Mouse (Mus musculus) T-helper 2 cell (primary cell): ENCODE measurements around the gene Pes1.
"Not testable (repeated sequence)": the region's sequence is repeated elsewhere in the genome, so short reads cannot be mapped to it uniquely, and the experiment has no call there.

Source experiments
- in situ Hi-C: fragments of 300-600 bp; cut with MboI, MseI; formaldehyde crosslinking; loops from one replicate; pipeline ENCODE4 v1.15.1; 2025; ENCODE audit warnings: high pct_unique_total_duplicates

Gene Pes1

DNA sequence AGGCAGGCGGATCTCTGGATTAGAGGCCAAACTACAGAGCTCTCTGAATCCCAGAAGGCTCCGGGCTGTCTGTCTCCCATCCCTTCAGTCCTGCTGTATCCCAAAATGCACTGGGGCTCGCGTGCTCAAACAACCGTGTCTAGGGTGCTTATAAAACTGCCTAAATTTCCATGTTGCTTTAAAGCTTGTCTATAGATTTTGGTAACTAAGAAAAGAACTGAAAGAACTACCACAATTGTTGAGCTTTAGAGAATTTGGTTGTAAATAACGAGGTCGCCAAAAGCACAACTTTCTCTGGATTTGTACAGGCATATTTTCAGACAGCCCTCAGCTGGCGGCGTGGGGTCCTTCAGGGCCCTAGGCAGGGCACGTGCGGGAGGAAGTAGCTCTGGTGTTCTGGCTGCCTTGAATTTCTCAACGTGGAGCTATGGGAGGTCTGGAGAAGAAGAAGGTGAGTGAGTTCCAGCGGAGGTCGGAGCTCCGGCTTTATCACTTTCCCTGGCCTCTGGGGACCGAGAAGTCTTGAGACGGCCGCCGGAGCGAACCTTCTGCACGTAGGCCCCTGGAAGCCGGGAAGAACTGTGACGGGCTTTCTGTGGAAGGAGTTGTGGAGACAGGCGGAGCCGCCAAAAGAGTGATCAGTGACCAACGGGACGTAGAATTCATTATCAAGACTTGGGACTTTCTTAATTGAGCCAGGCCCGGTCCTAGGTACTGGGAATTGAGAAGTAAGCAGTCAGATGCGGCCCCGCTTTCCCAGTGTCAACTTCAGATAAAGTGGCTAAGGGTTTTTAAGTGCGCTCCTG is at the start of gene Pes1:
Gene Pes1, plus strand, starts transcription at position 366 of the 806 bp plus-strand sequence.
- in situ Hi-C loops = no loop called here

DNA sequence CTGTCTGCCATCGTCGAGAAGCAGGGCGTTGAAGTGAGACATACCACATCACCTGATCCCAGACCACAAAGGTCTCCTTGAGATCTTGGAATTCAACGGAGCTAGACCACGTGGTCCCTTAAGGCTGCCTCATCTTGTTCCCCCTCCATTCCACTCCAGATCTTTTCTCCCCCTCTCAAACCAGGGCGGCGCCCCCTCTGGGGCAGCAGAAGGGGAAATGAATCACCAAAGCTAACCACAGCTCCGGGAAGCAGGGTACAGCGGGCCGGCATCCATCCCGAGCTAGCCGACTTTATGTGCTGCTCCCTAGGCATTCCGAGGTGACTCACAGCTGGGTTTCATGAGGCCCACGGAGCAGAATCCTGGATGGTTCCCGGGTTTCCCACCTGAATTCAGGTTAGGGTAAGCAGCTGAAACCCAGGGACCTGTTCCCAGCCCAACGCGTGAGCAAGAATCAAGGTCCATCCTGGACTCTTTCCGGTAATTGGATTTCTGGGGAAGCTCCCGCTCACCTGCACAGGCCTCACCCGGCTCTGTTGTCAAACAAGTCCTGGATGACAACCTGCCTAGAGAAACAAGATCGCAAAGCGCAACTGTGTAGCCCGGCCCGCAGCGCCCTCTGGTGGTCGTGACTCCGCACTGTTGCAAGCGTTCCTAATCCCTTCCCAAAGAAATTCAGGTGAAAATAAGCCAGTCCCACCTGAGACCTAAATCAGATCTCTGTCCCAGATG is 49.5 kb upstream of the Pes1 start, which contains the start of gene Slc35e4:
Gene Slc35e4, minus strand, starts transcription at position 556 of the 732 bp plus-strand sequence.
- in situ Hi-C loops = no loop called here

DNA sequence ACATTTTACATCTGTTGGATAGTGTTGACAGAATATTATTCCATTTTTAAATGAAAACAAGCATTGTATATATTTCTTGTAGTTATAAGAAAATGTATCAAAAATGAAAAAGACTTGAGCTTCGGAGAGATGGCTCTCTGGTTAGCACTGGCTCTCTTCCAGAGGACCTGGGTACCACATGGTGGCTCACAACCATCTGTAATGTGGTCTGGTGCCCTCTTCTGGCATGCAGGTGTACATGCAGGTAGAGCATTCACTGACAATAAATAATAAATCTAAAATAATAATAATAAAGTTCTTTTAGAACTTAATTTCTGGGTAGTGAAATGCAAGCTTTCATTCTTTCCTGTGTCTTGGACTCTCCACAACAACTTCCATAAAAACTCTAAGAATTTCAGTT is 45.0 kb upstream of the Pes1 start:
- in situ Hi-C loops = no loop called here

DNA sequence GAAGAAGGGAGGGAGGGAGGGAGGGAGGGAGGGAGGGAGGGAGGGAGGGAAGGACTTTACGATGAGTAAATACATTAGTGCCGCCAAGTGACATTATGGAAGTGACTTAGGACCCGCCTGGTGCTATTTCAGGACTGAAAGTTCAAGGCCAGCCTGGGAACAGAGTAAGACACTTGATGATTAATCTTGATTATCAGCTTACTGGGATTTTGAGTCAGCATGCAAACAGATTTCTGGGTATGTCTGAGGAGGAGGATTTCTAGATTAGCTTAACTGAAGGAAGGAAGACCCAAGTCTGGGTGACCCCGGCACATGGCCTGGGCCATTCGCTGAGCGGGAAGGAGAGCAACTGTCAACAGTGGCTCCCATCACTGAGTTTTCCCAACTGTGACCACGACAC is 43.3 kb upstream of the Pes1 start:
- in situ Hi-C loops = no loop called here

DNA sequence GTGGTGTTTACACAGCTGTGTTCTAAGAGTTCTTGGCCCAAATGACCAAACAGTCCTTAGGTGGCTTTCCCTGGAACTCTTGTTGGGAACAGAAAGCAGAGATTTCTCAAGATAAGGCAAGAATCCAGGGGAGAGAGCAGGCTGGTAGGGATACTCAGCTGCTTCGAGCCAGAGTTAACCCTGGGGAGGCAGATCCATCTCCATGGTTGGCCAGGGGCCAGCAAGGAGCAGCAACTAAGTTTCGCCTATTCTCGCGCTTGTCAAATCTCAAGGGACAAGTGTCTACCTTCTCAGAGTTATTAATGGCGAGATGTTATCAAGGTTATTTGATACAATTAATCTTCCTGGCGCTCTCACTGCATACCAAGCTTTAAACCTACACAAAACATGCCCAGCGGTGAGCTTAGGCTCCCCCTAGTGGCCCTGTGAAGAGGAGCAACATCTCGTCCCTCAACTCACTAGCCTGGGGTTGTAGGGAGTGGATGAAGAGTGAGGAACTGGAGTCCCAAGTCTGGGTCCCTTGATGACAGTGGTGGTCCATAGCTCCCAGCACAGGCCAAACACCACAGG is 42.4 kb upstream of the Pes1 start:
- in situ Hi-C loops = no loop called here

DNA sequence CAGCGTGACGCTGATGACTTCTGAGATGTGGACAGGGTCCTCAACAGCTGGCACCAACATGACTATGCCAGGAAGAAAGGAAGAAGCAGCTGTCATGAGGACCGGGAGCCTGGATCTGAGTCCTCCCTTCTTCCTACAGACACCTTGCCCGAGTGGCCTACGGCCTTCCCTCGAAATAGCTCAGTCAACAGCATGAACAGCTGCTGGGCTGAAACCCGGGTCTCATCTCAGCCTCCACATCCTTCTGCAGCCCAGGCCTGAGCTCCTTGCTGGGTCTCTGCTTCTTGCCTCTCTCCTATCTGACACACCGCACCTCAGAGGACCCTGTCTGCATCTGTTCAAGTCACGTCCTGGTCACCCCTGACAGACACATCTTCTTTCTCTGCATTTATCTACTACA is 41.7 kb upstream of the Pes1 start:
- in situ Hi-C loops = no loop called here

DNA sequence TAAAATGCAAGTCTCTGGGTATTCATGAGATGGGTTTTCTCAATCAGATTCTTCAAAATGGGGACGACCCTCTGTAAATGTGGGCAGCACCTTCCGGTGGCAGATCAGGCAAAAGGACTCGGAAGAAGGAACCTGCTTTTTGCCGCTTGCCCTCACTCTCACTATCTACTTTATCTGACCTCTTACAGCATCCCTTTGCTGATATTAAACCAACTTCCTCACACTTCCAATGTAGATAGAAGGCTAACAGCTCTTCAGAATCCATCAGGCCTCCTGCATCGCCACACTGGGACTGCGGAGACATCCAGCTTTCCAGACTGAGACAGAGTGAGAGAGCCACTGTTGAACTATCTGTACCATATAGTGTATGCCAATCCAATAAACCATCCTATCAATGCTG is 41.0 kb upstream of the Pes1 start:
- in situ Hi-C loops = no loop called here

DNA sequence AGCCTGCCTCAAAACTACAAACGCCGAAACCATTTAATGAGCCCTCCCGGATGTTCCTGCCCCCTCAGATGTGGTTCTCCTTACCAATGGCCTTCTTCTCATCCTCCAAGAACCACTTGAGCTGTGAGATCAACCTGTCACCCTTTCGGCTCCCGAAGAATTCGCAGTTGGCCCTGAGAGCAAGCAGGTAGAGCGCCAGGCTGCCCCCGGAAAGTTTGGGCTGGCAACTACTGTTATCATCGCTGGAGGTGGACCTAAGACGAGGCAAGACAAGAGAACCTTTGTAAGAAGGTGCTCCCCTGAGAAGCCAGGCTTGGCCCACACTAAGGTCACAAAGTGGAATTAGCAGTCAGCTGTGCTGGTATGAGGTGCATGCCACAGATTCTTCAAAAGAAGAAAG is 37.9 kb upstream of the Pes1 start:
- in situ Hi-C loops = no loop called here

DNA sequence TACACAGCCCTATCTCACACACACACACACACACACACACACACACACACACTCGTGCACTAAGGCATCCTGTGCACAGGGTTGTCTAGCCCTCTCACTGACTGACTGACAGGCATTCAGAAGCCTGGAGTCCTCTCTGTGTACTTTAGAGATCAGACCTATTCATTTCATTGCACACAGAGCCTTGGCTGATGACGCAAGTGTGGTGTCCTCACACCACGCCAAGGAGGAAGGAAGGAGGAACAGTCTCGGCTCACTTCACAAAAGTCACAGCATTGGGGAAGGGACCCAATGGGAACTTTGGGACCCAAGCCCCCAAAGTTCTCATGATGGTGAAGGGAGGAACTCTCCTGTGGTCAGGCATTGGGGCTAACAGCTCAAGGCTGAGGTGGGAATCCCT is 33.8 kb upstream of the Pes1 start:
- in situ Hi-C loops = no loop called here

DNA sequence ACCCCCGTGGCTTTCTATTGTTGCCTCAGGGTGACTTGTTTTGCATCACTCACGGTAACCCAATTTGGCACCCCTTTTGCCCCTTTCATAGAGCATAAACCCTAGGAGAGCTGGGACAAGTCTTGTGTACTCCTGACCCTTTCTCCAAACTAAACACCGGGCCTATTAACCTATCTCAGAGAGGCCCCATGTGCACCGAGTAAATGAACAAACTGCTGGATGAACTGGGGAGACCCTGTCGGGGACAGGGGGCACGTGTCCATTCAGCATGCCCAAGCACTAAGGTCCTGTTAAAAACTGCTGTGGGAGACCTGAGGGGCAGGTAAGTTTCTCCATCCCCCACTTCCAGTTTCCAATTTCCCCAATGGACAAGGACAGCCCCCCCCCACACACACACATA is 32.8 kb upstream of the Pes1 start:
- in situ Hi-C loops = no loop called here

DNA sequence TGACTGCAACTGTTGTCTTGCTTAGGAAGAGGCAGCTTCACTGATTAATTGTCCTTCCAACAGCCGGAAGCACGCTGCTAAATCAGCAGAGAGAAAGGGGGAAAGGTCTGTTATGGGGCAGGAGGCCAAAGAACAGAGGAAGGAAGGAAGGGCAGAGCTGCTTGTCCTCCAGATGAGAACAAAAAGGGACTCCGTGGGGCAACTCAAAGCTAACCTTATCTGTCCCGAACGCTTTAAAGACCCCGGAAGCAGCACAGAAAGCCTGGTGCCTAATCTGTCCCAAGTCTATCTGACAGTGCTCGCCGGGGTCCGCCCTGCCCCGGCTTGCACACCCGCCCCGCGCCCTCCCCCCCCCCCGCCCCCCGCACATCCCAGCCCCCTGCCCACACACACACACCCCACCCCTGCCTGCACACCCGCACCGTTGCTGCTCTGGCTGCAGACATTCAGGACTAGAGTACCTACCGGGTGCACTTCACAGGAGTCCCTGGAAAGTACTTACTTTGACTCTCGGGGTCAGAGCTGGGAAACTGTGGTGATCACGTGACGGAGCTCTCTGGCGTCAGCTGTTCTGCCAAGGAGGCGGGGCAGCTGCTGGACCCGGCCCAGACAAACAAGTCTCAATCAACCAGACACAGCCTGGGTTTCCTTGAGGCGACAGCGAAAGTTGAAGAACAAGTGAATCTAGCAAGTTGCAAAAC is 32.1 kb upstream of the Pes1 start, which contains the start of gene Tcn2:
Gene Tcn2, minus strand, starts transcription at position 649 of the 701 bp plus-strand sequence.
- in situ Hi-C loops = no loop called here

DNA sequence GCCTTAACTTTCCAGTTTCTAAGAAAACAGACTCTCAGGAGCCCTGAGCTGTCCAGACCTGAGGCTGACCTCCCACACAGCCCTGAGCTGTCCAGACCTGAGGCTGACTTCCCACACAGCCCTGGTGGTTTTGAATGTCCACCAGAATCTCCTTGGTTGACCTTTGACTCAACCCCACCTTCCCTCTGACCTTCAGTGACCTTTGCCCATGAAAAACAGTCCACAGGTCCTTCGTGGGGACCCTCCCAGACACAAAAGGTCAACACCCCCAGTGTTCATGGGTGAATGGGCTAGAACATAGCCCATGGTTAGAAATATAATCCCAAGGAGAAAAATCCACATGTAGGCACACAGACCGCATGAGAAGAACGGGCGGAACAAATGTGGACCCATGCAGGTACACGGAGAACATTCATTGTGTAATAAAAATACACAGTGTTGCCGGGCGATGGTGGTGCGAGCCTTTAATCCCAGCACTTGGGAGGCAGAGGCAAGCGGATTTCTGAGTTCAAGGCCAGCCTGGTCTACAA is 30.0 kb upstream of the Pes1 start:
- in situ Hi-C loops = no loop called here

DNA sequence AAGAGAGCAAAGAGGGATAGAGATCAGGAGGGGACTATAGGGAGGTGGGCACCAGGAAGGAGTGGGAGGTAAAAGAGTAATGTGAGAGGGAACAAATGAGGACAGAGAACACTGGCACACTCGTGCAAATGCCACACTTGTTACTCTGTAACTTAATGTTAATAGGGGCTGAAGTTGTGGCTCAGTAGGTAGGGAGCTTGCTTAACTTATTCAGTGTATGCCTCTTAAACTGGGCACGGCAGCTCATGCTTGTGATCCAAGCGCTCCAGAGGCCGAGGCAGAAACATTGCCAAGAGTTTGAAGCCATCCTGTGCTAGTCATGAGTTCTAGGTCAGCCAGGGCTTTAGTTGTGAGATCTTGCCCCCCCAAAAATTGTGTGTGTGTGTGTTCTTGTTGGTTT is 28.6 kb upstream of the Pes1 start:
- in situ Hi-C loops = no loop called here

DNA sequence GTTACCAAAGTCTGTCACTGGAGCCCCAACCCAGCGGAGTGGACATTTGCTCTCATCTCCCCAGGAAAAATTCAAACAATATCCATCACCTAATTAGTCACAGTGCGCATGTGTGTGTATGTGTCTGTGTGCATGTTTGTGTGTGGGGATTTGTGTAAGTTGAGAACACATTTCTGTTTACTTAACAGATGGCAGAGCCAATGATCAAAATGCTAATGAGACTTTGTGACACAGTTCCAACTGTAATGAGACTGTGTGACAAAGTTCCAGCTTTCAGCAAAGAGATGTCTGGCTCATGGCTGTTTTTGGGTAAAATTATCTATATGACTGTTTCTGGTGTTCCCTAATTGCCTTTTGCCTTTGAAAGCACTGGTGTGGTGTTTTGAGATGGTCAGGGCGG is 27.5 kb upstream of the Pes1 start:
- in situ Hi-C loops = no loop called here

DNA sequence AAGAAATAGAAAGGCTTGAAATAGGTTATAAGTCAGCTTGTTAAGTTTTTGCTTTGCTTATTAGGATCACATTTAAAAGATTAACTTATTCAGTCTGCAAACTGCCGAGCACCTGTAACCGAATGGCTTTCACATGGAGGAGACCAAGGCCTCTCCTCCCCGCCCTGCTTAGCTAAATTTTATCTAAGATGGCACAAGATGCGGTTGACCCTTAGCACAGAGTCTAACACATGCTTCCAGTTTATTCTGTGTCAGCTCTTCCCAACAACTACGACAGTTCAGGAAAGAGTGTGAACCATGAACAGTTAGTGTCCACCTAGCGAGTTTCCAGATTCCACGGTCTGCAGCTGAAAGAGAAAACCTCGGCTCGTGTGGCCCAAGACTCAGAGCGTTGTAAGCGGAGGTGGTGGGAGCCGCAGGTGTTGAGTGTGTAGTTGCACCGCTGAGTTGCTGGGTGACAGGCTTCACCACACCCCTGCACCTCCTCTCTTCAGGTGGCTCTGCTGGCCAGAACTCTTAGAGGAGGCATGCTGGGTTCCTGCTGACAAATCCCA is 26.4 kb upstream of the Pes1 start:
- in situ Hi-C loops = no loop called here

DNA sequence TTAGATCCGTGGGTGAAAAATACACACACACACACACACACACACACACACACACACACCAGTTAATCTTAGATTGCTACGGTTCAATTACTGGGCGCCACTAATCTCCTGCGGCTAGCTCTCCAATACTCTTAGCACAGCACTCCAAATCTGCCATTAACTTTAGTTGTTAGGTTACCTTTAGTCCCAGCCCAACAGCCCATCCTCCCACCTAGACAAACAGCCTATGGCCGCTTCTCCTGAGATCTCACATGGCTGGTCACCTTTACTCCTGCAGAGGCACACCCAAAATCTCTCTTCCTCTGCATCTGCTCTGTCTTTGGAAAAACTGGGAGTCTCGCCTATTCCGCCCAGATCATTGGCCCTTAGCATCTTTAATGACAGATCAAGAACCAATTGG is 22.4 kb upstream of the Pes1 start:
- in situ Hi-C loops = no loop called here

DNA sequence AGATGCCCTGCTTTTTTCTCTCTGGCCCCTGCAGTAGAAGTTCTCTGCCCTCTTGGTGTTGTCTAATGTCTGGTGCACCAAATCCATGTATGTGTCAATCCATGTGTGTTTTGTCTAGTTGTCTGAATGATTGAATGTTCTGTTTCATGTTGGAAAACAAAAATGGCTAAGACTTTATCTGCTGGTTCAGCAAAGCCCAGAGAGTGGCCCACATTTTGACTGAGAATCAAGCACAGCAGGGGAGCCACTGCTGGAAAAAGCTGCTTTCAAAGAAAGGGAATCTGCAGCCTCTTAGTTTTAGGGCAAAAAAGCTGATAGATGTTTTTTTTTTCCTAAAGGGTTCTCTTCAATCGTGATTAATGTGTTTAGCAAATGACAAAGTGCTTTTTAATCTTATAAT is 17.4 kb upstream of the Pes1 start:
- in situ Hi-C loops = no loop called here

DNA sequence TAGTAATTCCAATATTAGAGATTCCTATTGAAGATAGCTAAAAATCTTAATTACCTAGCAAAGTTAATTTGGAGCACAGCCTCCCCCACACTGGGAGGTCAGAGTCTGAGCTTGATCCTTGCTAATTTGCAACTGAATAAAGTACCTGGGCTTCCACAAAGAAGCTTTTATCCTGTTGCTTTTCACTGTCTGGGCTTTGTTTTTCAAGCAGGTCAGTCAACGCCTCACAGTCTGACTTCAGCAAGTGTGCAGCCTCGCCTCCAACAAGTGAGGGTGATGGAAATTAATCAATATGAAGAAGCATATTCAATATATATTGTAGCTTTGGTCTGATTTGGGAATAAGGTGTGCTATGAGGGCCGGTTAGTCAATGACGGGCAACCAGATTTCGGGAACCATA is 8.9 kb upstream of the Pes1 start:
- in situ Hi-C loops = not testable (repeated sequence)

DNA sequence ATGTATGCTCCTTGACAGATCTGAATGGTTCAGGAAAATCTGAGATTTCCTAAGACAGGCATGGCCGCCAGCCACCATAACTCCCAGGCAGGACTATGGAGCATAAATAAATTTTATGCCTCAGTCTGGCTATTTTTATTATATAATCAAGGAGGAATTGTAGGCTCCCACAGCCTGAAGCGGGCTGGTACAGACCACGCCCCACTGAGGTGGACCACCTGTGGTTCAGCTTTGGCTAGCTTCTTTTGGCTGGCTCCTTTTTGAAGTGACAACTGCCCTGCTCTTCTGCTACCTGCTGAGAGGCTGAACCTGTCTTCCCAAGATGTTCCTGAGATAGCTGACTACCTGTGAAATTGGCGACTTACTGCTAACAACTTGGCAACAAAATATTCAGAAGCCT is 8.4 kb upstream of the Pes1 start:
- in situ Hi-C loops = not testable (repeated sequence)

DNA sequence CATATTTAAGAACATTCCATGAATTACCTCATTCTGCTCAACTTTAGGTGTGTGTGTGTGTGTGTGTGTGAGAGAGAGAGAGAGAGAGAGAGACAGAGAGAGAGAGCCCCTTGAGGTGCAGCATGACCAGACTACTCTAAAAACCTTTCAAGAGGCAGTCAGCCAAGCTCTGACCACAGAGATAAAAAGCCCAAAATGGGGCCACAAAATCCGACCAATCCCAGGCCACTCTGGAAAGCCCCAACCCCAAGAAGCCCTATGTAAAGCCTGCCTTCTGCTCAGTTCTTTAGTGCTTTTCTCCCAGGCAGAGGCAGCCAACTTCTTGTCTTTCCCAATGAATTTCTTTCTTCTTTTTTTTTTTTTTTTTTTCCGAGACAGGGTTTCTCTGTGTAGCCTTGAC is 2.9 kb upstream of the Pes1 start:
- in situ Hi-C loops = no loop called here

DNA sequence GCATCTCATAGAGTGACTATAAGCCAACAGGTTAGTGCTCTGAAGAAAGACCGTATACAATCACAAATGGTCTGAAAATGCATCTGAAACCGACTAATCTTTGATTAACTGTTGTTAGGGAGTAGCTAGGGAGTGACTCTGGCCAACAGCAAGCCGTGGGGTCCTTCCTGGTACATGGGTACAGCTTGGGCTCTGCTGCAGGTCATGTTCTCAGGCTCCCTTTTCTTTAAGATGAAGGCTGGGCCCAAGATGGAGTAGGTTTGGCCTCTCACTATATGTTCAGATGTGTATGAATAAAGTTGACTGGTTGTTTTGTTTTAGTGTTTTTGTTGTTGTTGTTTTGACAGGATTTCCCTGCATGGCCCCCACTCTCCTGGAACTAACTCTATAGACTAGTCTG is 2.0 kb upstream of the Pes1 start:
- in situ Hi-C loops = no loop called here

DNA sequence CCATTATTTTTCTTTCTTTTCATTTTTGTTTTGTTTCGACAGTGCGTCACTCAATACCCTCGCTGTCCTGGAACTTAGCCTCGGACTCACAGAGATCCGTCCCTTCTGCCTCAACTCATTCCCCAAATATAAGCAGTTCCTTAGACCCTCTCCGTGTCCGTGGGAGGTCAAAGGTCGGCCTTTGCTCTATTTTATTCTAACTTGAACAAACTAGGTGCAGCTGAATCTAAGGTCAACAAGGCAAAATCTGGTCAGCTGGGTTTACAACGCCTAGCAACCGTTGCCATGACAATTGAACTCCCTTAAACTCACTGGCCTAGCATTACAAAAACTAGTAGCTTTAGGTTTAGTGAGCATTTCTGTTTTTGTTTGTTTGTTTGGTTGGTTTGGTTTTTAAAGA is 620 bp upstream of the Pes1 start:
- in situ Hi-C loops = no loop called here
